Mouse (Mus musculus) heart, embryonic 14.5 days (tissue): ENCODE measurements around the gene Gm7697. TPM values are rescaled to one million over a fixed set of nuclear protein-coding genes. Genes with fewer than 3 reads are reported as not detected.
"Not testable (repeated sequence)": the region's sequence is repeated elsewhere in the genome, so short reads cannot be mapped to it uniquely, and the experiment has no call there.

Experiments
- ATAC-seq: fragments of 200-750 bp; cut with Nextera tagmentation; 2 replicates; pipeline ENCODE4 v1.8.0; 2017; ENCODE audit warnings: low read depth, moderate TSS enrichment; ENCODE audit not compliant: insufficient number of reproducible peaks, insufficient read depth, low FRiP score
- H3K27ac ChIP-seq, 2 experiments: fragments of 200-500 bp in 1 of 2; fragments of 300-500 bp in 1 of 2; sonication (generic) in 1 of 2; replicated peaks in 1 of 2; 2 replicates each; pipeline ENCODE4 v1.5.1; 2012 to 2014; ENCODE audit warnings: low read depth in 2 of 2, low read length in 2 of 2, control low read depth in 1 of 2, mild to moderate bottlenecking in 1 of 2, mixed read lengths in 1 of 2; ENCODE audit not compliant: control insufficient read depth in 1 of 2, insufficient read depth in 1 of 2
- H3K27me3 ChIP-seq: fragments of 300-500 bp; sonication (generic); 2 replicates; pipeline ENCODE4 v1.6.1; 2014; ENCODE audit warnings: mild to moderate bottlenecking, low read length, control low read depth; ENCODE audit not compliant: control insufficient read depth, insufficient read depth
- H3K36me3 ChIP-seq: fragments of 300-500 bp; sonication (generic); 2 replicates; pipeline ENCODE4 v1.6.1; 2014; ENCODE audit warnings: mild to moderate bottlenecking, control low read depth, low read length, mixed read lengths; ENCODE audit not compliant: control insufficient read depth, insufficient read depth
- H3K4me1 ChIP-seq, 2 experiments: fragments of 200-500 bp in 1 of 2; fragments of 300-500 bp in 1 of 2; sonication (generic) in 1 of 2; 2 replicates each; pipeline ENCODE4 v1.6.1; 2012 to 2014; ENCODE audit warnings: low read length in 2 of 2, control low read depth in 1 of 2, mixed read lengths in 1 of 2; ENCODE audit not compliant: control insufficient read depth in 2 of 2, insufficient read depth in 2 of 2
- H3K4me2 ChIP-seq: fragments of 300-500 bp; sonication (generic); 2 replicates; pipeline ENCODE4 v1.6.1; 2014; ENCODE audit warnings: mild to moderate bottlenecking, low read length
- H3K4me3 ChIP-seq, 2 experiments: fragments of 200-500 bp in 1 of 2; fragments of 300-500 bp in 1 of 2; sonication (generic) in 1 of 2; 2 replicates each; pipeline ENCODE4 v1.5.1; 2012 to 2014; ENCODE audit warnings: low read length in 2 of 2, mild to moderate bottlenecking in 2 of 2, control low read depth in 1 of 2, low read depth in 1 of 2, moderate library complexity in 1 of 2; ENCODE audit not compliant: control insufficient read depth in 1 of 2, insufficient read depth in 1 of 2
- H3K9ac ChIP-seq: fragments of 300-500 bp; sonication (generic); 2 replicates; pipeline ENCODE4 v1.6.1; 2014; ENCODE audit warnings: mild to moderate bottlenecking, low read length
- H3K9me3 ChIP-seq: fragments of 300-500 bp; sonication (generic); 2 replicates; pipeline ENCODE4 v1.6.1; 2016; ENCODE audit warnings: low read length, control low read depth; ENCODE audit not compliant: control insufficient read depth
- WGBS: fragments of 180-500 bp; shearing (Covaris S2); extraction: QIAGEN DNeasy Blood & Tissue Kit; methylation state at CpG from one replicate; pipeline ENCODE4 v1.1.7; 2014; 5-methylcytosine and 5-hydroxymethylcytosine counted together
- polyA plus RNA-seq: library from polyadenylated mRNA; unstranded; fragments of >200 nt; fragmentation: Nextera tagmentation; extraction: Ambion mirVana; gene quantifications from 2 replicates; pipeline ENCODE4 v1.2.1, GENCODE M21; 2014

Gene Gm7697
- polyA plus RNA-seq, result not detected in 2 replicates

DNA sequence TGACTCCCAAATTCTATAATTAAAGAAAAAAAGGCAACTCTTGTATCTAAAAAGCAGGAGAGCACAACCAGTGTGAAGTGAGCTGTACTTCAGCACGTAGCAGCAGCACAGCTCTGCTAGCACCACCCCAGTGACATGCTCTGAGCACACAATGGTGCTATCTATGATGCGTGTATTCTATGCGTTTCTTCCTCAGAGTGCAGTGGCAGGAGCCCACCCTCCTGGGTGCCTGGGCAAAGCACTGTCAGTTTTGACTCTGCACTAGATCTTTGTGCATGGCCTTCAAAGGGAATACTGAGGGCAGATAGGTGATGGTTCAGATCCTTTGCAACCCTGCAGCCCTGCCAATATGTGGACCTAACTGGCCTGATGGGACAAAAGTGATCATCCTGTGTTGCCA, at the start of gene Gm7697:
Gene Gm7697, minus strand, starts transcription at position 101 of the 400 bp plus-strand sequence.
- H3K27ac ChIP-seq, H3K4me1 ChIP-seq, H3K27me3 ChIP-seq, H3K9me3 ChIP-seq, H3K4me3 ChIP-seq, H3K4me2 ChIP-seq, H3K36me3 ChIP-seq, ATAC-seq, H3K9ac ChIP-seq: not testable (repeated sequence)
- 75% methylated on average over 1 of the region's 3 CpGs for WGBS

DNA sequence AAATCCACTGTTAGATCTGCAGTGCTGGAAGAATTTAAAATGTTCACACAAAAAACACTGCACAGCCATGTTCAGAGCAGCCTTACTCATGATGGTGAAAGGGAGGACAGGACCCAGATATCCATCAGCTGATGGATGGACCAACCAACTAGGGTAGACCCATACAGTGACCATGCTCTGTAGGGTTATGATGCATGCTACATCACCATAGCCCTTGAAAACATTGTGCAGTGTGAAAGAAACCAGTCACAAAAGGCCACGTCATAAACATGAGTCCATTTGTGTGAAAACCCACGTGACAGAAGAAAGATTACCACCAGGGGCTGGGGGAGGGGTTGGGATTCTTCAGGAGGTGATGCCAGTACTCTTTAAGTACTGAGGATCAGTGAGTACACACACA, 28.5 kb upstream of the Gm7697 start:
- not testable (repeated sequence) for H3K27ac ChIP-seq, H3K4me1 ChIP-seq, H3K4me2 ChIP-seq, H3K9me3 ChIP-seq, ATAC-seq, H3K36me3 ChIP-seq, H3K27me3 ChIP-seq, H3K9ac ChIP-seq, H3K4me3 ChIP-seq
- 43% methylated on average over 2 of the region's 2 CpGs for WGBS

DNA sequence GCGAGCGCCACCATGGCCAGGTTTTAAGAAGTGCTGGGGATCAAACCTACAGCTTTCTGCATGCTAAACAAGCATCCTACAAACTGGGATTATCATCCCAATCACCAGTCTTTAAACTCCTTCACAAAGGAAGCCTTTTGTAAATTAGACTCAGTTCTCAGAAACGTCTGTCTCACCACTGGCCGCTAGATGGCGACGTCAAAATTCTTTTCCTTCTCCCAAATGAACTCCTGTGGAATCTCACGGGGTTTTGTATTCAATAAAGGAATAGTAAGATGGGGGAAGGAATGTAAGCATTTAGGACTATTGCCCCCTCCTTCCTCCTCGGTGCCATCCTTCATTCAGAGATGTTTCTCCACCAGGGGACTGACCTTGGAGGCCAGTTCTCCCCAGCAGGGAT, 26.8 kb upstream of the Gm7697 start:
- H3K27me3 ChIP-seq, H3K27ac ChIP-seq: not testable (repeated sequence)
- WGBS, result 3% methylated on average over 8 of the region's 8 CpGs

DNA sequence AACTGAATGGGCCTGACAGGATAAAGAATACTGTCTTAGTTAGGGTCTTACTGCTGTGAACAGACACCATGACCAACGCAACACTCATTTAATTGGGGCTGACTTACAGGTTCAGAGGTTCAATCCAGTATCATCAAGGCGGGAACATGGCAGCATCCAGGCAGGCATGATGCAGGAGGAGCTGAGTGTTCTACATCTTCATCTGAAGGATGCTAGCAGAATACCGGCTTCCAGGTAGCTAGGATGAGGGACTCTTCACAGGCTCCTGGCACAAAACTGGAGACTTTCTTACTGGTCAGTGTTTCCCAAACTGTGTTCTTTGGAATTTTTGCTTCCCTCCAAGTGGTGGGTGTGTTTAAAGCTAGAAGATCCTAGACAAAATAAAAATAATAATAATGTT, 25.3 kb upstream of the Gm7697 start:
- not testable (repeated sequence) for H3K9ac ChIP-seq, H3K27ac ChIP-seq, H3K36me3 ChIP-seq, H3K4me1 ChIP-seq, H3K9me3 ChIP-seq, ATAC-seq, H3K4me3 ChIP-seq, H3K27me3 ChIP-seq, H3K4me2 ChIP-seq
- 87% methylated on average over 3 of the region's 3 CpGs for WGBS

More for the DNA sequence above, 26.8 kb upstream of the Gm7697 start:
- ATAC-seq, H3K4me2 ChIP-seq, H3K9ac ChIP-seq, H3K9me3 ChIP-seq, H3K36me3 ChIP-seq, H3K4me3 ChIP-seq, H3K4me1 ChIP-seq: not testable (repeated sequence)

DNA sequence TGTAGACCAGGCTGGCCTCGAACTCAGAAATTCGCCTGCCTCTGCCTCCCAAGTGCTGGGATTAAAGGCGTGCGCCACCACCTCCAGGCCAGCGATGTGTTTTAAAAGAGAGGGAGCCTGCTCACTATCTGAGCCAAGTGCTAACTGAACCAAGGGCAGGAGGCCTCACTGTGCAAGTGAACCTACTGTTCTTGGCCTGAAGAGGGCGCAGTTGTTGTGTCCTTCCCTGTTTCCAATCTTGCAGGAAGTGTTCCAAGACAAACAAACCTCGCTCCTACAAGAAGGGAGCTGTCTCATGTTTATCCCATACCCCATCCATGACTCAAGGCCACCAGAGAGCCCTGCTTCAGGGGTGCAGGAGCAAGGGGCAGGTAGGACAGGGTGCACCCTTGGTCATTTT, 24.4 kb upstream of the Gm7697 start:
- WGBS, result 62% methylated on average over 7 of the region's 7 CpGs
- not testable (repeated sequence) for H3K9ac ChIP-seq, ATAC-seq

DNA sequence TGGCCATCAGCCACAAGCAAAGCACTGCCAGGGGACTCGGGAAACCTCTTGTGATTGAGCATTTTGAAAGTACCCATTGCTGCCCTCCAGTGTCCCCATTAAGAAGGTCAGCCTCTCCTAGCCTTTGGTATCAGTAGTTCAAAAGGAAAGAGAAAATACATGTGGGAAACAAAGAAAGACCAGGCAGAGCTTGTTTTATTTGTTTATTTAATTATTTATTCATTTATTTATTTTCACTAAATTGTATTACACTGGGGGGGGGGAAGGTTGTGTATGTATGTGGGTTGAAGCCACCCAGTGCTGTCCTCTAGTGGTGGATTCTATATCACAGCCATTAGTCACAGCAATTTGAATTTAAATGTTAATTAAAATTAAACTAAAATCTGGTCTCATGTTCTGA, 22.2 kb upstream of the Gm7697 start:
- H3K9me3 ChIP-seq, H3K27me3 ChIP-seq, H3K4me1 ChIP-seq, H3K4me2 ChIP-seq, H3K9ac ChIP-seq, H3K27ac ChIP-seq, H3K36me3 ChIP-seq, H3K4me3 ChIP-seq, ATAC-seq: not testable (repeated sequence)
- no CpG with 5 or more reads among the region's 1 CpGs for WGBS

More for the DNA sequence above, 24.4 kb upstream of the Gm7697 start:
- not testable (repeated sequence) for H3K27ac ChIP-seq, H3K36me3 ChIP-seq, H3K27me3 ChIP-seq, H3K4me1 ChIP-seq, H3K9me3 ChIP-seq, H3K4me3 ChIP-seq, H3K4me2 ChIP-seq

DNA sequence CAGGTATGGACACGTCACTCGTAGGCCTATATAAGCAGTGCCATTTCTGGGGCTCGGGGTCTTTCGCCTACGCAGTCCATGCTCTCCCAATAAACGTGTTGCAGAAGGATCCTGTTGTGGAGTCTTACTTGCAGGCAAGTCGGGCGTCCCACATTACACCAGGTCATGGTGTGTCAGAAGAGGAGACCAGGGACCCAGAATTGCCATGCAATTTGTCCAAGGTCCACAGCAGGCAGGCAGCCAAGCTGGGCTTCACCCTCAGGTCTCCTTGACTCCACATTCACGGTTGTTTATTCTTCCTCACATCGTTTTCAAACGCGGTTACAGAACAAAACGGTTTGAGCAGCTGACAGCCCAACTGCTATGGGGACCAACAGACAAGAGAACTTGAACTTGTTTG, 21.7 kb upstream of the Gm7697 start:
- WGBS, result 88% methylated on average over 13 of the region's 13 CpGs

DNA sequence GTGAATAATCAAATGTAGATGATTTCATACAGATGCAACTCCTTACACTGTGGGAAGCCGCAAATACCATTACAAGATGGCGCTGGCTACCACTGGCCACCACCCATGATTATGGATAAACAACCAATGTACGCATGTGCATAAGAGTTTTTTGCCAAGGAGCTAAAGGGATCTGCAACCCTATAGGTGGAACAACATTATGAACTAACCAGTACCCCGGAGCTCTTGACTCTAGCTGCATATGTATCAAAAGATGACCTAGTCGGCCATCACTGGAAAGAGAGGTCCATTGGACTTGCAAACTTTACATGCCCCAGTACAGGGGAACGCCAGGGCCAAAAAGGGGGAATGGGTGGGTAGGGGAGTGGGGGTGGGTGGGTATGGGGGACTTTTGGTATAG, 21.2 kb upstream of the Gm7697 start:
- not testable (repeated sequence) for H3K4me1 ChIP-seq, H3K27ac ChIP-seq, H3K36me3 ChIP-seq, H3K9ac ChIP-seq, H3K4me2 ChIP-seq, H3K4me3 ChIP-seq, H3K9me3 ChIP-seq, H3K27me3 ChIP-seq
- 0 out of 2 replicates have a peak, but pooled peaks have one; percentile 26 for ATAC-seq
- WGBS, result 92% methylated on average over 4 of the region's 6 CpGs

More for the DNA sequence above, 21.7 kb upstream of the Gm7697 start:
- H3K4me3 ChIP-seq, ATAC-seq, H3K36me3 ChIP-seq, H3K27me3 ChIP-seq, H3K4me1 ChIP-seq, H3K27ac ChIP-seq, H3K9me3 ChIP-seq, H3K4me2 ChIP-seq, H3K9ac ChIP-seq: not testable (repeated sequence)
